Mouse (Mus musculus) CH12.LX (cell line): ENCODE data around the gene Gpr55. TPM values are rescaled to one million over a fixed set of nuclear protein-coding genes. Genes with fewer than 3 reads are reported as not detected.

Experiments
- DNase-seq: peaks from one replicate; pipeline ENCODE4 v3.0.0-alpha.2; 2013; ENCODE audit errors: extremely low read depth
- H3K27ac ChIP-seq: 2 replicates; pipeline ENCODE4 v1.5.1; 2012; ENCODE audit warnings: low read depth, mild to moderate bottlenecking, control low read depth, moderate library complexity; ENCODE audit not compliant: insufficient read depth
- H3K27me3 ChIP-seq: replicated peaks from 2 replicates; pipeline ENCODE3; 2012; ENCODE audit warnings: inconsistent platforms
- H3K36me3 ChIP-seq, 2 experiments: replicated peaks in 1 of 2; 2 replicates each; pipeline versions ENCODE3 to v1.6.1; 2012; ENCODE audit warnings: inconsistent platforms in 1 of 2, low read length in 1 of 2, mild to moderate bottlenecking in 1 of 2, mixed read lengths in 1 of 2, moderate library complexity in 1 of 2; ENCODE audit not compliant: control insufficient read depth in 1 of 2, insufficient read depth in 1 of 2
- H3K4me1 ChIP-seq, 2 experiments: 2 replicates each; pipeline ENCODE4 v1.6.1; 2012; ENCODE audit warnings: inconsistent platforms in 1 of 2, moderate library complexity in 1 of 2; ENCODE audit not compliant: insufficient read depth in 2 of 2, control insufficient read depth in 1 of 2
- H3K4me2 ChIP-seq: 2 replicates; pipeline ENCODE4 v1.6.1; 2012; ENCODE audit warnings: low read depth, mild to moderate bottlenecking, control low read depth; ENCODE audit not compliant: poor library complexity, insufficient read depth, severe bottlenecking
- H3K4me3 ChIP-seq, 3 experiments: fragments of 150-350 bp in 1 of 3; sonication (generic) in 1 of 3; replicated peaks in 1 of 3; 2 replicates each; pipeline versions ENCODE3 to v1.5.1; 2011 to 2012; ENCODE audit warnings: low read depth in 2 of 3, low read length in 2 of 3, mild to moderate bottlenecking in 2 of 3, moderate library complexity in 2 of 3, control low read depth in 1 of 3, improper control_type of control experiment in 1 of 3, inconsistent platforms in 1 of 3, mixed read lengths in 1 of 3; ENCODE audit not compliant: poor library complexity in 1 of 3
- H3K79me2 ChIP-seq: replicated peaks from 2 replicates; pipeline ENCODE4 v1.6.1; 2012; ENCODE audit warnings: mild to moderate bottlenecking, moderate library complexity; ENCODE audit not compliant: control insufficient read depth, poor library complexity, insufficient read depth, severe bottlenecking; ENCODE audit errors: extremely low read depth
- H3K9ac ChIP-seq: 2 replicates; pipeline ENCODE4 v1.6.1; 2012; ENCODE audit warnings: low read depth, mild to moderate bottlenecking, control low read depth, moderate library complexity; ENCODE audit not compliant: insufficient read depth
- H3K9me3 ChIP-seq: replicated peaks from 2 replicates; pipeline ENCODE3; 2012; ENCODE audit warnings: low read length, inconsistent platforms, mixed read lengths
- BHLHE40 ChIP-seq: IDR thresholded peaks from 2 replicates; pipeline ENCODE4 v1.6.1; 2011; ENCODE audit warnings: mild to moderate bottlenecking, low read depth, low read length, improper control_type of control experiment
- CHD1 ChIP-seq: IDR thresholded peaks from 2 replicates; pipeline ENCODE4 v1.6.1; 2012; ENCODE audit warnings: low read depth, low read length, improper control_type of control experiment, inconsistent platforms
- CTCF ChIP-seq, 2 experiments: IDR thresholded peaks in 1 of 2; conservative IDR thresholded peaks in 1 of 2; 2 replicates each; pipeline ENCODE4 v1.5.1; 2011 to 2012; ENCODE audit warnings: low read depth in 2 of 2, low read length in 2 of 2, improper control_type of control experiment in 1 of 2, inconsistent platforms in 1 of 2, mild to moderate bottlenecking in 1 of 2, moderate library complexity in 1 of 2
- E2F4 ChIP-seq: IDR thresholded peaks from 2 replicates; pipeline ENCODE4 v1.6.1; 2011; ENCODE audit warnings: low read depth, low read length, improper control_type of control experiment; ENCODE audit not compliant: insufficient replicate concordance
- ETS1 ChIP-seq: conservative IDR thresholded peaks from 2 replicates; pipeline ENCODE4 v1.6.1; 2012; ENCODE audit warnings: low read depth, mild to moderate bottlenecking, inconsistent platforms, low read length, improper control_type of control experiment, moderate library complexity
- HCFC1 ChIP-seq: IDR thresholded peaks from 2 replicates; pipeline ENCODE4 v1.6.1; 2012; ENCODE audit warnings: low read depth, mild to moderate bottlenecking, inconsistent platforms, low read length, improper control_type of control experiment
- JUN ChIP-seq: IDR thresholded peaks from 2 replicates; pipeline ENCODE4 v1.6.1; 2011; ENCODE audit warnings: low read depth, mild to moderate bottlenecking, low read length, improper control_type of control experiment, moderate library complexity; ENCODE audit not compliant: insufficient read depth
- JUND ChIP-seq: conservative IDR thresholded peaks from 2 replicates; pipeline ENCODE4 v1.6.1; 2011; ENCODE audit warnings: low read depth, low read length, improper control_type of control experiment
- KAT2A ChIP-seq: IDR thresholded peaks from 2 replicates; pipeline ENCODE4 v1.6.1; 2012; ENCODE audit warnings: low read length, improper control_type of control experiment, inconsistent platforms; ENCODE audit not compliant: insufficient replicate concordance
- MEF2A ChIP-seq: IDR thresholded peaks from 2 replicates; pipeline ENCODE4 v1.6.1; 2014; ENCODE audit warnings: low read depth, mild to moderate bottlenecking, inconsistent platforms, low read length, improper control_type of control experiment, borderline replicate concordance
- MXI1 ChIP-seq: IDR thresholded peaks from 2 replicates; pipeline ENCODE4 v1.6.1; 2011; ENCODE audit warnings: mild to moderate bottlenecking, low read depth, low read length, improper control_type of control experiment
- NELFE ChIP-seq: IDR thresholded peaks from 2 replicates; pipeline ENCODE4 v1.6.1; 2011; ENCODE audit warnings: low read depth, low read length, improper control_type of control experiment
- NRF1 ChIP-seq: IDR thresholded peaks from 2 replicates; pipeline ENCODE4 v1.6.1; 2014; ENCODE audit warnings: low read depth, mild to moderate bottlenecking, inconsistent platforms, low read length, improper control_type of control experiment, moderate library complexity
- POLR2A ChIP-seq: IDR thresholded peaks from 2 replicates; pipeline ENCODE4 v1.6.1; 2011; ENCODE audit warnings: low read depth, mild to moderate bottlenecking, improper control_type of control experiment, low read length
- POLR2AphosphoS2 ChIP-seq: IDR thresholded peaks from 2 replicates; pipeline ENCODE4 v1.6.1; 2011; ENCODE audit warnings: low read depth, low read length, improper control_type of control experiment
- RCOR1 ChIP-seq: conservative IDR thresholded peaks from 2 replicates; pipeline ENCODE4 v1.6.1; 2012; ENCODE audit warnings: low read depth, mild to moderate bottlenecking, inconsistent platforms, low read length, improper control_type of control experiment
- SIN3A ChIP-seq: IDR thresholded peaks from 2 replicates; pipeline ENCODE4 v1.6.1; 2012; ENCODE audit warnings: low read length, improper control_type of control experiment, inconsistent platforms
- TBP ChIP-seq: conservative IDR thresholded peaks from 2 replicates; pipeline ENCODE4 v1.6.1; 2011; ENCODE audit warnings: low read depth, low read length, improper control_type of control experiment
- TCF12 ChIP-seq: IDR thresholded peaks from 2 replicates; pipeline ENCODE4 v1.6.1; 2014; ENCODE audit warnings: low read depth, mild to moderate bottlenecking, inconsistent platforms, low read length, improper control_type of control experiment
- UBTF ChIP-seq: IDR thresholded peaks from 2 replicates; pipeline ENCODE4 v1.6.1; 2012; ENCODE audit warnings: low read depth, mild to moderate bottlenecking, inconsistent platforms, low read length, improper control_type of control experiment, moderate library complexity
- USF1 ChIP-seq: IDR thresholded peaks from 2 replicates; pipeline ENCODE4 v1.6.1; 2014; ENCODE audit warnings: low read depth, mild to moderate bottlenecking, inconsistent platforms, low read length, improper control_type of control experiment
- USF2 ChIP-seq: conservative IDR thresholded peaks from 2 replicates; pipeline ENCODE4 v1.6.1; 2011; ENCODE audit warnings: low read depth, low read length, improper control_type of control experiment
- ZC3H11A ChIP-seq: IDR thresholded peaks from 2 replicates; pipeline ENCODE4 v1.6.1; 2012; ENCODE audit warnings: low read depth, mild to moderate bottlenecking, inconsistent platforms, low read length, improper control_type of control experiment
- ZKSCAN1 ChIP-seq: IDR thresholded peaks from 2 replicates; pipeline ENCODE4 v1.6.1; 2012; ENCODE audit warnings: low read depth, inconsistent platforms, low read length, improper control_type of control experiment, borderline replicate concordance
- dilution Hi-C: fragments of 300-500 bp; cut with MboI; formaldehyde crosslinking; loops from 2 replicates; pipeline ENCODE4 v1.14.3; 2020; ENCODE audit warnings: low sequenced_read_pairs; ENCODE audit not compliant: extremely low pct_unique_long_range_greater_than_20kb, extremely low pct_ligation_motif_present
- in situ Hi-C: fragments of 300-500 bp; cut with MboI; formaldehyde crosslinking; loops from 3 replicates; pipeline ENCODE4 v1.14.3; 2019; ENCODE audit warnings: low sequenced_read_pairs, low pct_ligation_motif_present, low pct_unique_long_range_greater_than_20kb, mixed read lengths
- polyA plus RNA-seq: library from polyadenylated mRNA; unstranded; fragments of >175 nt; gene quantifications from 2 replicates; pipeline ENCODE4 v1.2.1, GENCODE M21; 2012; ENCODE audit warnings: low read depth; ENCODE audit not compliant: insufficient read length
- total RNA-seq, 2 experiments: library from RNA; depleted of rRNA; stranded (reverse); fragments of 300-350 nt in 1 of 2; fragments of >200 nt in 1 of 2; gene quantifications; 2 replicates each; pipeline ENCODE4 v1.2.3; 2012 to 2014

The Gpr55 gene
- total and polyA plus RNA-seq, 3 experiments = 16.4 to 24.3 (median 17.3) TPM

- Histone ChIP-seq H3K27ac (no peak within 1 kb of the TSS), H3K79me2 (no peaks in the 10 kb centered on the region), H3K36me3 (no peaks in the 10 kb centered on the region), H3K27me3 (no peaks in the 10 kb centered on the region), H3K9me3 (no peaks in the 10 kb centered on the region), H3K4me2 (no peak within 1 kb of the TSS), H3K4me1 (peaks cover 0 to 32% of the 10 kb centered on the region in 2 experiments; a peak in 2 of 4 replicates), H3K9ac (no peak within 1 kb of the TSS), H3K4me3 (no peak within 1 kb of the TSS)
- DNase-seq = no peak
- TF ChIP-seq ZKSCAN1 (no peak), KAT2A (no peak), BHLHE40 (no peak), UBTF (no peak), ZC3H11A (no peak), POLR2A (no peak), SIN3A (no peak), RCOR1 (no peak), HCFC1 (no peak), NRF1 (no peak), NELFE (no peak), CTCF (conservative IDR thresholded peaks at IDR 0.05 in 1 of 2, IDR thresholded peaks at IDR 0.05 in 1 of 2; ENCODE audit: low read depth in 2 of 2, low read length in 2 of 2) (no peak), JUN (no peak), TCF12 (no peak), USF2 (no peak), MXI1 (no peak)
- dilution Hi-C loops = no loop called here
- in situ Hi-C loops = no loop called here
Measured at GRCm38 (mm10) chr1:85928057-85928687, 32.6 kb downstream of the Gpr55 start, which contains the start of gene 4933407L21Rik. 4933407L21Rik (plus strand) TSS chr1:85928483.

- H3K4me3 ChIP-seq = no peak overlapping the region
- no peak overlapping the region for H3K9ac ChIP-seq
- H3K27me3 ChIP-seq = no peaks in the 10 kb centered on the region
- no peak for DNase-seq
- TF ChIP-seq NELFE (no peak), UBTF (no peak), CHD1 (no peak), POLR2AphosphoS2 (no peak), ZKSCAN1 (no peak), NRF1 (no peak), USF1 (no peak), ZC3H11A (no peak), E2F4 (no peak), TCF12 (no peak), ETS1 (no peak), JUND (no peak), MEF2A (no peak), USF2 (no peak), JUN (no peak), TBP (no peak)
- TF ChIP-seq, all 38 proteins: peak for 0
- Histone ChIP-seq H3K9me3 (peaks cover 4% of the 10 kb centered on the region), H3K4me1 (peaks cover 0 to 17% of the 10 kb centered on the region in 2 experiments; a peak in 2 of 4 replicates), H3K36me3 (no peaks in the 10 kb centered on the region), H3K27ac (no peak overlapping the region), H3K79me2 (no peaks in the 10 kb centered on the region), H3K4me2 (no peak overlapping the region)
- in situ Hi-C loops = no loop called here
- dilution Hi-C loops = no loop called here
Measured at GRCm38 (mm10) chr1:85925183-85925582, 35.6 kb downstream of the Gpr55 start.
